Mouse (Mus musculus): ENCODE data around the gene Nrde2.

DNA sequence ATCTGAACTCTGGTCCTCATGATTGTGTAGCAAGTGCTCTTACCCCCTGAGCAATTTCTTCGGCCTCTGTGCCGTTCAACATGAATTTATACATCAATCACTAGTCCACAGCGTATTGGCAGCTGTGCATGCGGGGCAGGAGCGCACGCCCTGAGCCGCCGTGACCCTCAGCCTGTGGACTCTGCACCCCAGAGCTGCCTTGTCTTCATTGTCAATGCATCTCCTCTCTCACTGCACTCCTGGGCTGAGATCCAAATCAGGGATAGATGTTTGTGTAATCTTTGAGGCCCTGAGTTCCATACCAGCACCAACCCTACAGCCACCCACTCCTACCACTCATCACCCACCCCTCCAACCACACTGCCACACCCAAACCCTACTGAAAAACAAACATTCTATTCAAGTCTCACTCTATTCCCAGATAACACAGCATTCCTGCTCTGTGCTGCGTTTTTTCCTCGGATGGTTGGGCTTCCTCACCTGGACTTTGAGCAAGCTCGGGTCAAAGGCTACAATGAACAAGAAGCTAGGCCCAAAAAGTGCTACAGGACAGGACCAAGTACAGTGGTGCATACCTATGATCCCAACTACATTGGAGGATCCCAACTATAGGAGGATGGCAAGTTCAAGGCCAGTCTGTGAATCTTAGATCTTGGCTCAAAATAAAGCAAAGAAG lies 16.5 kb downstream of the Nrde2 start:
- TF ChIP-seq EP300 (IDR thresholded peaks at IDR 0.05; ENCODE audit: low read depth) (no peak), CTCF (IDR thresholded peaks at IDR 0.05; ENCODE audit: low read depth) (no peak)
